Mouse (Mus musculus) limb, embryonic 11.5 days (tissue): Measurements from ENCODE around the gene Vps37b. TPM values are rescaled to one million over a fixed set of nuclear protein-coding genes. Genes with fewer than 3 reads are reported as not detected.

ENCODE experiments used
- ATAC-seq: fragments of 200-750 bp; cut with Nextera tagmentation; 2 replicates; pipeline ENCODE4 v1.8.0; 2017; ENCODE audit warnings: low read depth; ENCODE audit not compliant: insufficient number of reproducible peaks, low FRiP score, low TSS enrichment
- DNase-seq: peaks from one replicate; pipeline ENCODE4 v3.0.0-alpha.2; 2015; ENCODE audit warnings: low spot score
- H3K27ac ChIP-seq: fragments of 300-500 bp; sonication (generic); replicated peaks from 2 replicates; pipeline ENCODE4 v1.5.1; 2014; ENCODE audit warnings: low read depth, mild to moderate bottlenecking, low read length
- H3K27me3 ChIP-seq: fragments of 300-500 bp; sonication (generic); 2 replicates; pipeline ENCODE4 v1.6.1; 2014; ENCODE audit warnings: mild to moderate bottlenecking, low read length, mixed read lengths; ENCODE audit not compliant: control insufficient read depth, insufficient read depth
- H3K36me3 ChIP-seq: fragments of 300-500 bp; sonication (generic); 2 replicates; pipeline ENCODE4 v1.6.1; 2014; ENCODE audit warnings: mild to moderate bottlenecking, low read length, moderate library complexity, mixed read lengths; ENCODE audit not compliant: control insufficient read depth, insufficient read depth
- H3K4me1 ChIP-seq: fragments of 300-500 bp; sonication (generic); 2 replicates; pipeline ENCODE4 v1.6.1; 2014; ENCODE audit warnings: low read length, mixed read lengths; ENCODE audit not compliant: control insufficient read depth, insufficient read depth
- H3K4me2 ChIP-seq: fragments of 300-500 bp; sonication (generic); 2 replicates; pipeline ENCODE4 v1.6.1; 2014; ENCODE audit warnings: low read depth, mild to moderate bottlenecking, moderate library complexity; ENCODE audit not compliant: severe bottlenecking
- H3K4me3 ChIP-seq: fragments of 300-500 bp; sonication (generic); 2 replicates; pipeline ENCODE4 v1.5.1; 2014; ENCODE audit warnings: low read depth, low read length
- H3K9ac ChIP-seq: fragments of 300-500 bp; sonication (generic); 2 replicates; pipeline ENCODE4 v1.6.1; 2014; ENCODE audit warnings: mild to moderate bottlenecking, low read length
- H3K9me3 ChIP-seq: fragments of 300-500 bp; sonication (generic); 2 replicates; pipeline ENCODE4 v1.6.1; 2016; ENCODE audit warnings: low read length; ENCODE audit not compliant: control insufficient read depth
- WGBS: fragments of 180-500 bp; shearing (Covaris S2); extraction: QIAGEN DNeasy Blood & Tissue Kit; methylation state at CpG from one replicate; pipeline ENCODE4 v1.1.7; 2014; 5-methylcytosine and 5-hydroxymethylcytosine counted together
- polyA plus RNA-seq: library from polyadenylated mRNA; unstranded; fragments of >200 nt; fragmentation: Nextera tagmentation; extraction: Ambion mirVana; gene quantifications from 2 replicates; pipeline ENCODE4 v1.2.1, GENCODE M21; 2014

Gene Vps37b
- polyA plus RNA-seq, 1 experiment from 2014 or later, result 32.8 TPM

- Histone ChIP-seq H3K4me2 (peak overlapping the region; percentile 90), H3K9me3 (no peaks in the 10 kb centered on the region), H3K27me3 (no peaks in the 10 kb centered on the region), H3K4me1 (peaks cover 12% of the 10 kb centered on the region; the same call in 1 of the 2 replicates), H3K27ac (no peak overlapping the region), H3K4me3 (peak overlapping the region; percentile 93), H3K36me3 (0 out of 2 replicates have a peak, but pooled peaks cover 4% of the 10 kb centered on the region), H3K9ac (peak overlapping the region; percentile 91)
- ATAC-seq (no peak), DNase-seq (no peak)
- 70% methylated on average over 12 of the region's 12 CpGs for WGBS
These were observed 1.5 kb downstream of the Vps37b start for GRCm38 (mm10) chr5:124030386-124031067.

DNA sequence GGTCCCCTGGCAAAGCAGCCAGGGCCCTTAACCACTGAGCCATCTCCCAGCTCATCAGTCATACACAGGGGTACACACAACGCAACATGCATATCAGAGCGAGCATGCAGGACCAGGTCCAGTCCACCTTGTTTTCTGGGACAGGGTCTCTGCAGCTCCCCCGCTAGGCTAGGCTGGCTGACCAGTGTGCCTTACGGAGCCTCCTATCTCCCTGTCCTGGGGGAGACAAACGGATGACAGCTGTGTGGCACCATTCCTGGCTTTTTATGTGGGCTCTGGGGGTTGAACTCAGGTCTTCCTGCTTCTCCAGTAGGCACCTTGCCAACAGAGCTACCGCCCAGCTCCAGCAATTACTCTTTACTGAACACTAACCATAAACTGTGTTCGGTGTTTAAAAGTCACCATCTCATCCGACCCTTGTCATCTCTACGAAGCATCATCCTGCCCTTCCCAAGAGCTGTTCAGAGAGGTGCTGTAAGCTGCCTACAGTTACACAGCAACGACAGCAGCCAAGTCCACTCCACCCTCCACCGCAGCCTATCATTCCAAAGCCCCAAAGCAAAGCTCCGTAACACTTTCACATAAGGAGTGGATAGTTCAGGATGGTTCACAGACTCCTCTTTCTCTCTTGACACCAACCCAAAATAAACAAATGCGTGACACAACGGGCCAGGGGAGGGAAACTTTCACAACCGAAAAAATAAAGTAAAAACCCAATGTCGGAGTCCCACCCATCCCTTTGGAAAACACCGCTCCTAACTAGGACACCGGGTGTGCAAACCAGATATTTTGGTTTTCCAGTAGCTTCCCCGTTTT, 2.6 kb downstream of the Vps37b start:
- Histone ChIP-seq H3K4me1 (peaks cover 12% of the 10 kb centered on the region; the same call in 1 of the 2 replicates), H3K27me3 (no peaks in the 10 kb centered on the region), H3K4me3 (no peak overlapping the region), H3K9ac (no peak overlapping the region), H3K4me2 (no peak overlapping the region), H3K36me3 (0 out of 2 replicates have a peak, but pooled peaks cover 4% of the 10 kb centered on the region), H3K27ac (no peak overlapping the region), H3K9me3 (no peaks in the 10 kb centered on the region)
- ATAC-seq (no peak), DNase-seq (no peak)
- 95% methylated on average over 19 of the region's 19 CpGs for WGBS

GRCm38 (mm10) chr5:124028680-124029079, 3.4 kb downstream of the Vps37b start:
- no peaks in the 10 kb centered on the region for H3K27me3 ChIP-seq
- no peak for DNase-seq
- H3K27ac ChIP-seq, result no peak overlapping the region
- no peaks in the 10 kb centered on the region for H3K9me3 ChIP-seq
- H3K4me1 ChIP-seq, result peaks cover 15% of the 10 kb centered on the region; the same call in 1 of the 2 replicates
- no peak overlapping the region for H3K9ac ChIP-seq
- no peak overlapping the region for H3K4me3 ChIP-seq
- 0 out of 2 replicates have a peak, but pooled peaks cover 4% of the 10 kb centered on the region for H3K36me3 ChIP-seq
- WGBS, result 77% methylated on average over 7 of the region's 7 CpGs
- H3K4me2 ChIP-seq, result no peak overlapping the region
- no peak for ATAC-seq

DNA sequence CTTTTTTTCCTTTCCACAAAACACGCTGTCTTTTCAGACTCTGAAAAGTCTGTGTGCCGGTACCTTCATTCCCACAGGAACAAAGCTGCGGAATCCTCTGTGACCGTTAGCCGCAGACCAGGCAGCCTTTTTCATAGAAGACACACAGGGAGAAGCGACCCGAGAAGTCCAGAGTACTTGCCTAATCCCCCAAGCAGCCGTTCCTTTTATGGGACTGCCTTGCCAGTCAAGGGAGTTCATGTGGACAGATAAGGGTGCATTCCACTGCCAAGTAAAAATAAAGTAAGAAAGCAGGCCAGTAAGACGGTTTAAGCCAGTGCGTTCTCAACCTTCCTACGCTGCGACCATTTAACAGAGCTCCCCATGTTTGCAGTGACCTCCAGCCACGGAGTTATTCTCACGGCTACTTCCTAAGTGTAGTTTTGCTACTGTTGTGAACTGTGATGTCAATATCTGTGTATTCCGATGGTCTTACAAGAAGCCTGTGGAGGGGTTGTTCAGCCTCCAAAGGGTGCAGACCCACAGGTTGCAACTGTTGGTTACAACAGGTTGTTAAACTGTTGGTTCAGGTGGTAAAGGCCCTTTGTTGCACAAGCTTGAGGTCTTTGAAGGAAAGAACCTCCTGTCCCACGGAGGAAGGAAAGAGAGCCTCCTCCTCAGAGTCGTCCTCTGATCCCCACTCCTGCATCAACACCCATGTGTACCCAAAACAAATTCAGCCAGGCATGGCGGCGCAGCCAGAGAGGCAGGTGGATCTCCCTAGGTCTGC, 4.2 kb downstream of the Vps37b start:
- no peak for ATAC-seq

DNA sequence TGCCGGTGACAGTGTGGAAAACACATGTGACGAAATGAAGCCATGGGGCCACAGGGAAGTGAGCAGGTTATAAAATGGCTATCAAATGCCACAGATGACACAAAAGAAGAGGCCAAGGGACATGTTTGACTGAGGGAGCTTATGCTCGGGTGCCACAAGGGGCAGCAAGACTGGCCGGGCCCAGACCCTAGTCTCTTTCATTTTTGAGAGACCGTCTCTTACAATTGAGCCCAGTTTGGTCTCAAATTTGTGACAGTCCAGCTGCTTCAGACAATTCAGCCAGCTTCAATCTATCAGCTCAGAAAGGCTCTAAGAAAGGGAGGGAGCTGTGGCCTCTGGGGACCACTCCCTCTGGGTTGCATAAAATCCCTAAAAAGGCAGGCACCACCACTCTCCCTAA, 5.5 kb downstream of the Vps37b start:
- Histone ChIP-seq H3K9ac (no peak overlapping the region), H3K4me3 (no peak overlapping the region), H3K4me2 (no peak overlapping the region), H3K36me3 (0 out of 2 replicates have a peak, but pooled peaks cover 4% of the 10 kb centered on the region), H3K27ac (no peak overlapping the region), H3K9me3 (no peaks in the 10 kb centered on the region), H3K27me3 (no peaks in the 10 kb centered on the region), H3K4me1 (peaks cover 15% of the 10 kb centered on the region; the same call in 1 of the 2 replicates)
- DNase-seq (no peak), ATAC-seq (no peak)
- 94% methylated on average over 5 of the region's 5 CpGs for WGBS

More for the DNA sequence above, 4.2 kb downstream of the Vps37b start:
- H3K27me3 ChIP-seq, result no peaks in the 10 kb centered on the region
- no peaks in the 10 kb centered on the region for H3K9me3 ChIP-seq
- 85% methylated on average over 19 of the region's 19 CpGs for WGBS
- H3K4me3 ChIP-seq, result no peak overlapping the region
- H3K9ac ChIP-seq, result no peak overlapping the region
- no peak overlapping the region for H3K4me2 ChIP-seq
- H3K36me3 ChIP-seq, result 0 out of 2 replicates have a peak, but pooled peaks cover 4% of the 10 kb centered on the region
- H3K4me1 ChIP-seq, result peaks cover 15% of the 10 kb centered on the region; the same call in 1 of the 2 replicates
- DNase-seq, result no peak
- no peak overlapping the region for H3K27ac ChIP-seq

GRCm38 (mm10) chr5:124025587-124026441, 6.3 kb downstream of the Vps37b start:
- DNase-seq (no peak), ATAC-seq (no peak)
- Histone ChIP-seq H3K27ac (no peak overlapping the region), H3K27me3 (no peaks in the 10 kb centered on the region), H3K36me3 (0 out of 2 replicates have a peak, but pooled peaks cover 4% of the 10 kb centered on the region), H3K4me3 (no peak overlapping the region), H3K9me3 (no peaks in the 10 kb centered on the region), H3K9ac (no peak overlapping the region), H3K4me1 (peaks cover 10% of the 10 kb centered on the region; the same call in 1 of the 2 replicates), H3K4me2 (no peak overlapping the region)
- 92% methylated on average over 15 of the region's 15 CpGs for WGBS

DNA sequence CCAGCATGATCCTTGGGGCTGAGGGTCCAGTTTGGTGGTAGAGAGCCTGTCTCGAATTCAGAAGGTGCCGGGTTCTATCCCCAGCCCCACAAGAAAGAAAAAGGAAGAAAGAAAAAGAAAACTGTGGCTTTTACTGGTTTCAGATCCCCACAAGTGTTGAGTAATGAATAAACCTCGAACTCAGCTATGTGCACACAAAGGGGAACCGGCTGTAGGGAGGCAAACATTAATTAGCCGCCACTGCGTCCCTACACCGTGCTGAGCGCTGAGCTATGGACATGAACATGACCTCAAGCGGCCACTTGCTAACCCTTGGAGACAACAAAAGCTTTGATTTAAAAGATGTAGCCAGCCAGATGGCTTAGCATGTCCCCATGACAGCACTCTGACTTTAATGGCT, 6.9 kb downstream of the Vps37b start:
- no peak overlapping the region for H3K4me2 ChIP-seq
- peaks cover 6% of the 10 kb centered on the region; the same call in 1 of the 2 replicates for H3K4me1 ChIP-seq
- no peaks in the 10 kb centered on the region for H3K27me3 ChIP-seq
- ATAC-seq, result no peak
- no peak overlapping the region for H3K9ac ChIP-seq
- H3K4me3 ChIP-seq, result no peak overlapping the region
- H3K36me3 ChIP-seq, result 0 out of 2 replicates have a peak, but pooled peaks cover 4% of the 10 kb centered on the region
- DNase-seq, result no peak
- no peaks in the 10 kb centered on the region for H3K9me3 ChIP-seq
- 83% methylated on average over 9 of the region's 9 CpGs for WGBS
- H3K27ac ChIP-seq, result no peak overlapping the region
